Mouse (Mus musculus) heart, postnatal 0 days (tissue): Measurements from ENCODE around the gene Atrnl1. TPM values are rescaled to one million over a fixed set of nuclear protein-coding genes. Genes with fewer than 3 reads are reported as not detected.

ENCODE experiments used
- ATAC-seq: fragments of 200-750 bp; cut with Nextera tagmentation; 2 replicates; pipeline ENCODE4 v1.8.0; 2017; ENCODE audit warnings: low read depth, moderate number of reproducible peaks, moderate library complexity; ENCODE audit not compliant: insufficient read depth
- DNase-seq: peaks from one replicate; pipeline ENCODE4 v3.0.0-alpha.2; 2016; ENCODE audit warnings: low spot score
- H3K27ac ChIP-seq: fragments of 300-500 bp; sonication (generic); 2 replicates; pipeline ENCODE4 v1.5.1; 2014; ENCODE audit warnings: low read depth, mild to moderate bottlenecking
- H3K27me3 ChIP-seq: fragments of 300-500 bp; sonication (generic); 2 replicates; pipeline ENCODE4 v1.6.1; 2014; ENCODE audit warnings: low read length, mixed read lengths; ENCODE audit not compliant: control insufficient read depth, insufficient read depth
- H3K36me3 ChIP-seq: fragments of 300-500 bp; sonication (generic); replicated peaks from 2 replicates; pipeline ENCODE4 v1.6.1; 2014; ENCODE audit warnings: low read length, mixed read lengths; ENCODE audit not compliant: control insufficient read depth, insufficient read depth
- H3K4me1 ChIP-seq: fragments of 300-500 bp; sonication (generic); 2 replicates; pipeline ENCODE4 v1.6.1; 2014; ENCODE audit warnings: antibody characterized with exemption; ENCODE audit not compliant: control insufficient read depth, insufficient read depth
- H3K4me2 ChIP-seq: fragments of 300-500 bp; sonication (generic); 2 replicates; pipeline ENCODE4 v1.6.1; 2014; ENCODE audit warnings: low read depth, mild to moderate bottlenecking, low read length, moderate library complexity
- H3K4me3 ChIP-seq: fragments of 300-500 bp; sonication (generic); 2 replicates; pipeline ENCODE4 v1.5.1; 2014; ENCODE audit warnings: low read depth, low read length
- H3K9ac ChIP-seq: fragments of 300-500 bp; sonication (generic); replicated peaks from 2 replicates; pipeline ENCODE4 v1.6.1; 2014; ENCODE audit warnings: low read depth, low read length, mixed read lengths
- H3K9me3 ChIP-seq: fragments of 300-500 bp; sonication (generic); replicated peaks from 2 replicates; pipeline ENCODE4 v1.6.1; 2016; ENCODE audit warnings: low read length; ENCODE audit not compliant: control insufficient read depth
- CTCF ChIP-seq: IDR thresholded peaks from 2 replicates; pipeline ENCODE4 v1.5.1; 2016; ENCODE audit warnings: antibody characterized with exemption, control low read depth, low read depth
- EP300 ChIP-seq: IDR thresholded peaks from 2 replicates; pipeline ENCODE4 v1.6.1; 2016; ENCODE audit warnings: antibody characterized with exemption, low read depth
- WGBS: fragments of 180-500 bp; shearing (Covaris S2); extraction: QIAGEN DNeasy Blood & Tissue Kit; methylation state at CpG from one replicate; pipeline ENCODE4 v1.1.7; 2014; 5-methylcytosine and 5-hydroxymethylcytosine counted together
- polyA plus RNA-seq: library from polyadenylated mRNA; unstranded; fragments of >200 nt; fragmentation: Nextera tagmentation; extraction: Ambion mirVana; gene quantifications from 2 replicates; pipeline ENCODE4 v1.2.1, GENCODE M21; 2015
- total RNA-seq: library from RNA; depleted of rRNA; stranded (reverse); fragments of >200 nt; gene quantifications from 2 replicates; pipeline ENCODE4 v1.2.3, GENCODE M21; 2014; ENCODE audit warnings: low replicate concordance

Gene Atrnl1
- total and polyA plus RNA-seq, 2 experiments from 2014 or later, result 1.7 to 16.9 TPM

- H3K36me3 ChIP-seq, result no peaks in the 10 kb centered on the region
- no peaks in the 10 kb centered on the region for H3K9me3 ChIP-seq
- WGBS, result 28% methylated on average over 5 of the region's 5 CpGs
- no peak overlapping the region for H3K4me2 ChIP-seq
- no peak for DNase-seq
- no peak overlapping the region for H3K4me3 ChIP-seq
- no peak for ATAC-seq
- no peak overlapping the region for H3K9ac ChIP-seq
- H3K4me1 ChIP-seq, result no peaks in the 10 kb centered on the region
- no peaks in the 10 kb centered on the region for H3K27me3 ChIP-seq
- TF ChIP-seq EP300 (no peak), CTCF (no peak)
- no peak overlapping the region for H3K27ac ChIP-seq
Observed at GRCm38 (mm10) chr19:57958726-57959125, 347.9 kb downstream of the Atrnl1 start.

- WGBS, result 88% methylated on average over 3 of the region's 3 CpGs
Observed at GRCm38 (mm10) chr19:57961321-57961720, 350.5 kb downstream of the Atrnl1 start.

GRCm38 (mm10) chr19:57961738-57962640 is 351.2 kb downstream of the Atrnl1 start:
- H3K4me2 ChIP-seq, result no peak overlapping the region
- no peak overlapping the region for H3K27ac ChIP-seq
- 85% methylated on average over 16 of the region's 16 CpGs for WGBS
- no peaks in the 10 kb centered on the region for H3K27me3 ChIP-seq
- H3K9ac ChIP-seq, result no peak overlapping the region
- H3K4me3 ChIP-seq, result no peak overlapping the region
- H3K36me3 ChIP-seq, result no peaks in the 10 kb centered on the region
- no peaks in the 10 kb centered on the region for H3K9me3 ChIP-seq
- no peak for DNase-seq
- no peaks in the 10 kb centered on the region for H3K4me1 ChIP-seq
- no peak for TF ChIP-seq CTCF
- no peak for TF ChIP-seq EP300
- no peak for ATAC-seq

More at GRCm38 (mm10) chr19:57961321-57961720, 350.5 kb downstream of the Atrnl1 start:
- H3K36me3 ChIP-seq, result no peaks in the 10 kb centered on the region
- H3K4me1 ChIP-seq, result no peaks in the 10 kb centered on the region
- no peaks in the 10 kb centered on the region for H3K27me3 ChIP-seq
- H3K9me3 ChIP-seq, result no peaks in the 10 kb centered on the region
- no peak overlapping the region for H3K4me2 ChIP-seq
- TF ChIP-seq CTCF, result no peak
- no peak for TF ChIP-seq EP300
- DNase-seq (no peak), ATAC-seq (no peak)
- no peak overlapping the region for H3K27ac ChIP-seq
- H3K4me3 ChIP-seq, result no peak overlapping the region
- H3K9ac ChIP-seq, result no peak overlapping the region

GRCm38 (mm10) chr19:57963874-57964273 is 353.0 kb downstream of the Atrnl1 start:
- Histone ChIP-seq H3K27ac (no peak overlapping the region), H3K9ac (no peak overlapping the region), H3K4me1 (no peaks in the 10 kb centered on the region), H3K4me2 (no peak overlapping the region), H3K27me3 (no peaks in the 10 kb centered on the region), H3K9me3 (no peaks in the 10 kb centered on the region), H3K4me3 (no peak overlapping the region), H3K36me3 (no peaks in the 10 kb centered on the region)
- DNase-seq, result no peak
- TF ChIP-seq EP300, result no peak
- TF ChIP-seq CTCF, result no peak
- 81% methylated on average over 6 of the region's 6 CpGs for WGBS
- ATAC-seq, result no peak

- H3K4me2 ChIP-seq, result no peak overlapping the region
- H3K9me3 ChIP-seq, result no peaks in the 10 kb centered on the region
- H3K36me3 ChIP-seq, result no peaks in the 10 kb centered on the region
- H3K27me3 ChIP-seq, result no peaks in the 10 kb centered on the region
- TF ChIP-seq EP300 (no peak), CTCF (no peak)
- H3K9ac ChIP-seq, result no peak overlapping the region
- no peaks in the 10 kb centered on the region for H3K4me1 ChIP-seq
- H3K27ac ChIP-seq, result no peak overlapping the region
- WGBS, result 90% methylated on average over 7 of the region's 7 CpGs
- no peak for DNase-seq
- no peak overlapping the region for H3K4me3 ChIP-seq
- no peak for ATAC-seq
Observed at GRCm38 (mm10) chr19:57969766-57970165, 358.9 kb downstream of the Atrnl1 start.
